Mouse (Mus musculus): ENCODE data around the gene Mpp6. TPM values are rescaled to one million over a fixed set of nuclear protein-coding genes. Genes with fewer than 3 reads are reported as not detected.

Gene Mpp6
- polyA plus RNA-seq, 1 experiment: 29.5 TPM

GRCm38 (mm10) chr6:50191605-50192004 is 81.6 kb downstream of the Mpp6 start:
- no peak overlapping the region for H3K4me3 ChIP-seq (ENCODE audit: insufficient read depth, low read depth, low read length)
- H3K27ac ChIP-seq (replicated peaks; ENCODE audit: low read depth, low read length): no peak overlapping the region
- no peaks in the 10 kb centered on the region for H3K4me1 ChIP-seq (ENCODE audit: control insufficient read depth, insufficient read depth, insufficient read length, low read length)

- no peak overlapping the region for H3K4me3 ChIP-seq (ENCODE audit: insufficient read depth, low read depth, low read length)
- H3K27ac ChIP-seq (replicated peaks; ENCODE audit: low read depth, low read length): no peak overlapping the region
- H3K4me1 ChIP-seq (ENCODE audit: control insufficient read depth, insufficient read depth, insufficient read length, low read length): no peaks in the 10 kb centered on the region
Observed at GRCm38 (mm10) chr6:50192169-50192568, 82.1 kb downstream of the Mpp6 start.

- Histone ChIP-seq H3K27ac (replicated peaks; ENCODE audit: low read depth, low read length) (no peak overlapping the region), H3K4me1 (ENCODE audit: control insufficient read depth, insufficient read depth, insufficient read length, low read length) (no peaks in the 10 kb centered on the region), H3K4me3 (ENCODE audit: insufficient read depth, low read depth, low read length) (no peak overlapping the region)
Observed at GRCm38 (mm10) chr6:50192822-50193221, 82.8 kb downstream of the Mpp6 start.

GRCm38 (mm10) chr6:50193851-50194250 is 83.8 kb downstream of the Mpp6 start:
- Histone ChIP-seq H3K4me1 (ENCODE audit: control insufficient read depth, insufficient read depth, insufficient read length, low read length) (no peaks in the 10 kb centered on the region), H3K4me3 (ENCODE audit: insufficient read depth, low read depth, low read length) (no peak overlapping the region), H3K27ac (replicated peaks; ENCODE audit: low read depth, low read length) (no peak overlapping the region)

GRCm38 (mm10) chr6:50204356-50204755 is 94.3 kb downstream of the Mpp6 start:
- no peaks in the 10 kb centered on the region for H3K4me1 ChIP-seq (ENCODE audit: control insufficient read depth, insufficient read depth, insufficient read length, low read length)
- no peak overlapping the region for H3K4me3 ChIP-seq (ENCODE audit: insufficient read depth, low read depth, low read length)
- H3K27ac ChIP-seq (replicated peaks; ENCODE audit: low read depth, low read length): no peak overlapping the region

GRCm38 (mm10) chr6:50205093-50205492 is 95.1 kb downstream of the Mpp6 start:
- Histone ChIP-seq H3K27ac (replicated peaks; ENCODE audit: low read depth, low read length) (no peak overlapping the region), H3K4me1 (ENCODE audit: control insufficient read depth, insufficient read depth, insufficient read length, low read length) (no peaks in the 10 kb centered on the region), H3K4me3 (ENCODE audit: insufficient read depth, low read depth, low read length) (no peak overlapping the region)

GRCm38 (mm10) chr6:50214711-50215372 is 104.8 kb downstream of the Mpp6 start:
- Histone ChIP-seq H3K4me1 (ENCODE audit: control insufficient read depth, insufficient read depth, insufficient read length, low read length) (no peaks in the 10 kb centered on the region), H3K27ac (replicated peaks; ENCODE audit: low read depth, low read length) (no peak overlapping the region), H3K4me3 (ENCODE audit: insufficient read depth, low read depth, low read length) (no peak overlapping the region)

- Histone ChIP-seq H3K27ac (replicated peaks; ENCODE audit: low read depth, low read length) (no peak overlapping the region), H3K4me1 (ENCODE audit: control insufficient read depth, insufficient read depth, insufficient read length, low read length) (no peaks in the 10 kb centered on the region), H3K4me3 (ENCODE audit: insufficient read depth, low read depth, low read length) (no peak overlapping the region)
Observed at GRCm38 (mm10) chr6:50215373-50215745, 105.3 kb downstream of the Mpp6 start.

- Histone ChIP-seq H3K4me3 (ENCODE audit: insufficient read depth, low read depth, low read length) (no peak overlapping the region), H3K27ac (replicated peaks; ENCODE audit: low read depth, low read length) (no peak overlapping the region), H3K4me1 (ENCODE audit: control insufficient read depth, insufficient read depth, insufficient read length, low read length) (no peaks in the 10 kb centered on the region)
Observed at GRCm38 (mm10) chr6:50215986-50216385, 105.9 kb downstream of the Mpp6 start.

GRCm38 (mm10) chr6:50218628-50219027 is 108.6 kb downstream of the Mpp6 start:
- Histone ChIP-seq H3K4me3 (ENCODE audit: insufficient read depth, low read depth, low read length) (no peak overlapping the region), H3K4me1 (ENCODE audit: control insufficient read depth, insufficient read depth, insufficient read length, low read length) (no peaks in the 10 kb centered on the region), H3K27ac (replicated peaks; ENCODE audit: low read depth, low read length) (no peak overlapping the region)

GRCm38 (mm10) chr6:50219066-50219465 is 109.0 kb downstream of the Mpp6 start:
- Histone ChIP-seq H3K4me1 (ENCODE audit: control insufficient read depth, insufficient read depth, insufficient read length, low read length) (no peaks in the 10 kb centered on the region), H3K27ac (replicated peaks; ENCODE audit: low read depth, low read length) (no peak overlapping the region), H3K4me3 (ENCODE audit: insufficient read depth, low read depth, low read length) (no peak overlapping the region)

- H3K4me3 ChIP-seq (ENCODE audit: insufficient read depth, low read depth, low read length): no peak overlapping the region
- no peaks in the 10 kb centered on the region for H3K4me1 ChIP-seq (ENCODE audit: control insufficient read depth, insufficient read depth, insufficient read length, low read length)
- no peak overlapping the region for H3K27ac ChIP-seq (replicated peaks; ENCODE audit: low read depth, low read length)
Observed at GRCm38 (mm10) chr6:50220863-50221262, 110.8 kb downstream of the Mpp6 start.

- Histone ChIP-seq H3K4me3 (ENCODE audit: insufficient read depth, low read depth, low read length) (no peak overlapping the region), H3K4me1 (ENCODE audit: control insufficient read depth, insufficient read depth, insufficient read length, low read length) (no peaks in the 10 kb centered on the region), H3K27ac (replicated peaks; ENCODE audit: low read depth, low read length) (no peak overlapping the region)
Observed at GRCm38 (mm10) chr6:50222351-50222750, 112.3 kb downstream of the Mpp6 start.

- no peak overlapping the region for H3K4me3 ChIP-seq (ENCODE audit: insufficient read depth, low read depth, low read length)
- no peaks in the 10 kb centered on the region for H3K4me1 ChIP-seq (ENCODE audit: control insufficient read depth, insufficient read depth, insufficient read length, low read length)
- no peak overlapping the region for H3K27ac ChIP-seq (replicated peaks; ENCODE audit: low read depth, low read length)
Observed at GRCm38 (mm10) chr6:50222986-50223385, 112.9 kb downstream of the Mpp6 start.

- Histone ChIP-seq H3K4me3 (ENCODE audit: insufficient read depth, low read depth, low read length) (no peak overlapping the region), H3K27ac (replicated peaks; ENCODE audit: low read depth, low read length) (no peak overlapping the region), H3K4me1 (ENCODE audit: control insufficient read depth, insufficient read depth, insufficient read length, low read length) (no peaks in the 10 kb centered on the region)
Observed at GRCm38 (mm10) chr6:50223606-50224005, 113.6 kb downstream of the Mpp6 start.

- no peaks in the 10 kb centered on the region for H3K4me1 ChIP-seq (ENCODE audit: control insufficient read depth, insufficient read depth, insufficient read length, low read length)
- no peak overlapping the region for H3K27ac ChIP-seq (replicated peaks; ENCODE audit: low read depth, low read length)
- H3K4me3 ChIP-seq (ENCODE audit: insufficient read depth, low read depth, low read length): no peak overlapping the region
Observed at GRCm38 (mm10) chr6:50225232-50225631, 115.2 kb downstream of the Mpp6 start.

All from brown adipose tissue, adult 24 weeks (tissue).